Mouse (Mus musculus) forebrain, postnatal 0 days (tissue): ENCODE data around the gene Nup214. TPM values are rescaled to one million over a fixed set of nuclear protein-coding genes. Genes with fewer than 3 reads are reported as not detected.

Experiments
- ATAC-seq: fragments of 200-750 bp; cut with Nextera tagmentation; 2 replicates; pipeline ENCODE4 v1.8.0; 2017; ENCODE audit warnings: mild to moderate bottlenecking, moderate library complexity
- DNase-seq: peaks from one replicate; pipeline ENCODE4 v3.0.0-alpha.2; 2015
- H3K27ac ChIP-seq: fragments of 300-500 bp; sonication (generic); 2 replicates; pipeline ENCODE4 v1.5.1; 2014; ENCODE audit warnings: low read depth, mild to moderate bottlenecking, antibody characterized with exemption, low read length, moderate library complexity, mixed read lengths
- H3K27me3 ChIP-seq: fragments of 300-500 bp; sonication (generic); 2 replicates; pipeline ENCODE4 v1.6.1; 2014; ENCODE audit warnings: mild to moderate bottlenecking, low read length, mixed read lengths; ENCODE audit not compliant: insufficient read depth
- H3K36me3 ChIP-seq: fragments of 300-500 bp; sonication (generic); 2 replicates; pipeline ENCODE4 v1.6.1; 2014; ENCODE audit warnings: mild to moderate bottlenecking, moderate library complexity; ENCODE audit not compliant: insufficient read depth
- H3K4me1 ChIP-seq: fragments of 300-500 bp; sonication (generic); 2 replicates; pipeline ENCODE4 v1.6.1; 2014; ENCODE audit warnings: antibody characterized with exemption; ENCODE audit not compliant: insufficient read depth
- H3K4me2 ChIP-seq: fragments of 300-500 bp; sonication (generic); 2 replicates; pipeline ENCODE4 v1.6.1; 2014; ENCODE audit warnings: low read depth, mild to moderate bottlenecking, moderate library complexity
- H3K4me3 ChIP-seq: fragments of 300-500 bp; sonication (generic); 2 replicates; pipeline ENCODE4 v1.5.1; 2014; ENCODE audit warnings: low read depth, low read length, mixed read lengths
- H3K9ac ChIP-seq: fragments of 300-500 bp; sonication (generic); 2 replicates; pipeline ENCODE4 v1.6.1; 2014; ENCODE audit warnings: mild to moderate bottlenecking
- H3K9me3 ChIP-seq: fragments of 300-500 bp; sonication (generic); 2 replicates; pipeline ENCODE4 v1.6.1; 2016; ENCODE audit warnings: low read length
- CTCF ChIP-seq: sonication (generic); IDR thresholded peaks from 2 replicates; pipeline ENCODE4 v1.5.1; 2016; ENCODE audit warnings: antibody characterized with exemption, control low read depth, low read depth
- WGBS: fragments of 180-500 bp; shearing (Covaris S2); extraction: QIAGEN DNeasy Blood & Tissue Kit; methylation state at CpG from one replicate; pipeline ENCODE4 v1.1.7; 2014; 5-methylcytosine and 5-hydroxymethylcytosine counted together
- polyA plus RNA-seq: library from polyadenylated mRNA; unstranded; fragments of >200 nt; fragmentation: Nextera tagmentation; extraction: Ambion mirVana; gene quantifications from 2 replicates; pipeline ENCODE4 v1.2.1, GENCODE M21; 2015
- total RNA-seq: library from RNA; depleted of rRNA; stranded (reverse); fragments of >200 nt; gene quantifications from 2 replicates; pipeline ENCODE4 v1.2.3, GENCODE M21; 2014

Nup214 gene
- total and polyA plus RNA-seq, 2 experiments from 2014 or later = 23.8 to 56.0 TPM

- Histone ChIP-seq H3K36me3 (no peaks in the 10 kb centered on the region), H3K27me3 (no peaks in the 10 kb centered on the region), H3K4me2 (no peak overlapping the region), H3K4me1 (no peaks in the 10 kb centered on the region), H3K27ac (no peak overlapping the region), H3K9ac (no peak overlapping the region), H3K4me3 (no peak overlapping the region), H3K9me3 (no peaks in the 10 kb centered on the region)
- DNase-seq (no peak), ATAC-seq (no peak)
- TF ChIP-seq CTCF = no peak
- WGBS = 85% methylated on average over 5 of the region's 5 CpGs
Observed at GRCm38 (mm10) chr2:32065371-32065791, 91.1 kb downstream of the Nup214 start.

- peak; percentile 32 for TF ChIP-seq CTCF
- 80% methylated on average over 4 of the region's 4 CpGs for WGBS
- Histone ChIP-seq H3K27ac (no peak overlapping the region), H3K9me3 (no peaks in the 10 kb centered on the region), H3K4me2 (no peak overlapping the region), H3K36me3 (no peaks in the 10 kb centered on the region), H3K27me3 (no peaks in the 10 kb centered on the region), H3K4me1 (no peaks in the 10 kb centered on the region), H3K9ac (no peak overlapping the region), H3K4me3 (no peak overlapping the region)
- DNase-seq = no peak
- ATAC-seq = no peak
Observed at GRCm38 (mm10) chr2:32066005-32066404, 91.8 kb downstream of the Nup214 start.

GRCm38 (mm10) chr2:32068811-32069607 is 94.8 kb downstream of the Nup214 start:
- H3K9me3 ChIP-seq = no peaks in the 10 kb centered on the region
- peak; percentile 5; the same call in 1 of the 2 replicates for ATAC-seq
- no peak overlapping the region for H3K9ac ChIP-seq
- H3K27ac ChIP-seq = no peak overlapping the region
- H3K4me2 ChIP-seq = no peak overlapping the region
- no peak overlapping the region for H3K4me3 ChIP-seq
- WGBS = 60% methylated on average over 31 of the region's 31 CpGs
- H3K27me3 ChIP-seq = no peaks in the 10 kb centered on the region
- TF ChIP-seq CTCF = no peak
- H3K36me3 ChIP-seq = no peaks in the 10 kb centered on the region
- H3K4me1 ChIP-seq = no peaks in the 10 kb centered on the region
- DNase-seq = no peak

GRCm38 (mm10) chr2:32070747-32071146 is 96.5 kb downstream of the Nup214 start:
- ATAC-seq = no peak
- Histone ChIP-seq H3K27me3 (no peaks in the 10 kb centered on the region), H3K27ac (no peak overlapping the region), H3K9me3 (no peaks in the 10 kb centered on the region), H3K4me2 (no peak overlapping the region), H3K36me3 (no peaks in the 10 kb centered on the region), H3K9ac (no peak overlapping the region), H3K4me1 (no peaks in the 10 kb centered on the region), H3K4me3 (no peak overlapping the region)
- 96% methylated on average over 10 of the region's 10 CpGs for WGBS
- no peak for TF ChIP-seq CTCF
- no peak for DNase-seq

- no peak overlapping the region for H3K27ac ChIP-seq
- H3K27me3 ChIP-seq = no peaks in the 10 kb centered on the region
- no peak overlapping the region for H3K9ac ChIP-seq
- DNase-seq (peak; percentile 27), ATAC-seq (no peak)
- WGBS = 54% methylated on average over 8 of the region's 8 CpGs
- no peak for TF ChIP-seq CTCF
- no peaks in the 10 kb centered on the region for H3K4me1 ChIP-seq
- no peaks in the 10 kb centered on the region for H3K9me3 ChIP-seq
- H3K4me3 ChIP-seq = no peak overlapping the region
- H3K36me3 ChIP-seq = no peaks in the 10 kb centered on the region
- no peak overlapping the region for H3K4me2 ChIP-seq
Observed at GRCm38 (mm10) chr2:32074404-32074803, 100.2 kb downstream of the Nup214 start.

GRCm38 (mm10) chr2:32075368-32075767 is 101.1 kb downstream of the Nup214 start:
- no peak overlapping the region for H3K9ac ChIP-seq
- H3K4me1 ChIP-seq = no peaks in the 10 kb centered on the region
- no peak for DNase-seq
- no peaks in the 10 kb centered on the region for H3K9me3 ChIP-seq
- no peak for ATAC-seq
- H3K36me3 ChIP-seq = no peaks in the 10 kb centered on the region
- no peak overlapping the region for H3K4me3 ChIP-seq
- H3K27me3 ChIP-seq = no peaks in the 10 kb centered on the region
- TF ChIP-seq CTCF = no peak
- 66% methylated on average over 7 of the region's 7 CpGs for WGBS
- no peak overlapping the region for H3K27ac ChIP-seq
- no peak overlapping the region for H3K4me2 ChIP-seq

GRCm38 (mm10) chr2:32077744-32078143 is 103.5 kb downstream of the Nup214 start:
- no peaks in the 10 kb centered on the region for H3K4me1 ChIP-seq
- DNase-seq (no peak), ATAC-seq (no peak)
- no peak overlapping the region for H3K4me3 ChIP-seq
- H3K27ac ChIP-seq = no peak overlapping the region
- WGBS = 88% methylated on average over 10 of the region's 10 CpGs
- TF ChIP-seq CTCF = no peak
- H3K9ac ChIP-seq = no peak overlapping the region
- no peaks in the 10 kb centered on the region for H3K9me3 ChIP-seq
- no peaks in the 10 kb centered on the region for H3K36me3 ChIP-seq
- H3K27me3 ChIP-seq = peaks cover 11% of the 10 kb centered on the region
- H3K4me2 ChIP-seq = no peak overlapping the region
